Mouse (Mus musculus) gastrocnemius, adult 2 months (tissue): Measurements from ENCODE around the gene Fam136a. TPM values are rescaled to one million over a fixed set of nuclear protein-coding genes. Genes with fewer than 3 reads are reported as not detected.
A peak's percentile ranks its signal among the peaks of the same experiment; 100 is the strongest.
"Not testable (repeated sequence)": the region's sequence is repeated elsewhere in the genome, so short reads cannot be mapped to it uniquely, and the experiment has no call there.

Experiments used
- DNase-seq: peaks from one replicate; pipeline ENCODE4 v3.0.0; 2022
- H3K27ac ChIP-seq: fragments of 200-600 bp; 2 replicates; pipeline ENCODE4 v1.8.1; 2022; ENCODE audit warnings: mild to moderate bottlenecking
- H3K4me3 ChIP-seq: fragments of 200-600 bp; 2 replicates; pipeline ENCODE4 v1.8.1; 2022; ENCODE audit warnings: mild to moderate bottlenecking, moderate library complexity
- CTCF ChIP-seq: fragments of 200-600 bp; IDR thresholded peaks from 2 replicates; pipeline ENCODE4 v1.8.1; 2022; ENCODE audit warnings: antibody characterized with exemption, mild to moderate bottlenecking, moderate library complexity
- intact Hi-C: fragments of 180-260 bp; cut with DNase I; formaldehyde crosslinking; loops from one replicate; pipeline ENCODE4 v1.15.1; 2025
- total RNA-seq, 2 experiments: library from RNA; stranded (reverse); gene quantifications; 2 replicates each; pipeline ENCODE4 v1.2.3; 2021

Fam136a gene
- total RNA-seq, 2 experiments from 2014 or later: 11.7 to 17.6 TPM

- TF ChIP-seq CTCF: no peak
- intact Hi-C loops: no loop called here
- peak; percentile 22 for DNase-seq
Observed at GRCm38 (mm10) chr6:86370764-86371339, 5.4 kb downstream of the Fam136a start, which contains the start of gene Snrpg. Gene Snrpg, plus strand, starts transcription at chr6:86371304.

GRCm38 (mm10) chr6:86371340-86371911 is 6.0 kb downstream of the Fam136a start:
- H3K27ac ChIP-seq: peak overlapping the region; percentile 94
- DNase-seq: peak; percentile 97
- TF ChIP-seq CTCF: no peak
- H3K4me3 ChIP-seq: peak overlapping the region; percentile 80
- intact Hi-C loops: no loop called here

More at GRCm38 (mm10) chr6:86370764-86371339, 5.4 kb downstream of the Fam136a start, which contains the start of gene Snrpg:
- peak within 1 kb of the TSS; percentile 80 for H3K4me3 ChIP-seq
- peak within 1 kb of the TSS; percentile 94 for H3K27ac ChIP-seq

DNA sequence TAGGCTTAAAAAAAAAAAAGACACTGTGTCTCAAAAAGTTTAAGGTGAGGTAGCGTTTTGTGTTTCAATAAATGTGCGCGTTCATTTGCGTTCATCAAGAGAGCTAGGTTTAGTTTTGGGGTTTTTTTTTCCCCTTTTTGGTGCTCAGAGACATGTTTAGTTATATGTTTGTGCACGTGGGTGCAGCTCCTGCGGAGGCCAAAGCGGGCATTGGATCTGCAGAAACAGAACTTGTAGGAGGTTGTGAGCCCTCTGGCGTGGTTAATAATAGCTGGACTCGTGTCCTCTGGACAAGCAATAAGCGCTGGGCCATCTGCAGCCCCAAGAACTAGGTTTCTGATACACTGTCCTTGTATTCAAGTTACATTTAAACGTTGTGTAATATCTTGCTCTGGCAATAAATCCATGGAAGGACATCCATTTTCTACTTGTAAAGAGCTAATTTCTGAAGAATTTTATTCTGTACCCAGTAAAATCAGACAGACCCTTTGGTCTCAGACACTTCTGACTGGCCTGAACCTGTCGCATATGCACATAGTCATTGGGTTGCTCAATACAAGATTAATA is 6.6 kb downstream of the Fam136a start:
- TF ChIP-seq CTCF: no peak
- H3K27ac ChIP-seq: peak overlapping the region; percentile 94
- no peak for DNase-seq
- intact Hi-C loops: no loop called here
- peak overlapping the region; percentile 80 for H3K4me3 ChIP-seq

- intact Hi-C loops: no loop called here
- no peak overlapping the region for H3K27ac ChIP-seq
- TF ChIP-seq CTCF: no peak
- no peak overlapping the region for H3K4me3 ChIP-seq
- DNase-seq: no peak
Observed at GRCm38 (mm10) chr6:86373556-86373955, 8.1 kb downstream of the Fam136a start.

- no peak overlapping the region for H3K27ac ChIP-seq
- intact Hi-C loops: no loop called here
- no peak overlapping the region for H3K4me3 ChIP-seq
- no peak for DNase-seq
- TF ChIP-seq CTCF: no peak
Observed at GRCm38 (mm10) chr6:86378341-86378740, 12.9 kb downstream of the Fam136a start.

- H3K4me3 ChIP-seq, DNase-seq, intact Hi-C loops, H3K27ac ChIP-seq: not testable (repeated sequence)
Observed at GRCm38 (mm10) chr6:86380112-86380511, 14.7 kb downstream of the Fam136a start.

DNA sequence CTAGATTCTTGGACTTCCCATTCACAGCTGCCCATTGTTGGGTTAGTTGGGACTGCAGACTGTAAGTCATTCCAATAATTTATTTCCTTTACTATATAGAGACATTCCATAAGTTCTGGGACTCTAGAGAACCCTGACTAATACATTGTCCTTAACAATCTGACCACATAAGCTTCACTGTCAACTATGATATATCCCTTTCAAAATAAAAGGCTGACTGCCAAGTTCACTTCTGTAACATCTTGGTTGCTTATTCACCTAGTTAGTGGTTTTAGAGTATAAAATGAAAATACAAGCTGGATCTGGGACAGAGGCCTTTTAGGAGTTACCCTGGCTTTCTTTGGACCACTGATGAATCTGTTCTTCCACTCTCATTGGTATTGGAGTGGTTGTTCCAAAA is 17.1 kb downstream of the Fam136a start:
- Histone ChIP-seq H3K4me3 (no peak overlapping the region), H3K27ac (no peak overlapping the region)
- intact Hi-C loops: no loop called here
- TF ChIP-seq CTCF: no peak
- DNase-seq: no peak

- intact Hi-C loops: no loop called here
- no peak overlapping the region for H3K4me3 ChIP-seq
- H3K27ac ChIP-seq: no peak overlapping the region
- DNase-seq: no peak
- TF ChIP-seq CTCF: no peak
Observed at GRCm38 (mm10) chr6:86383370-86383769, 17.9 kb downstream of the Fam136a start.

DNA sequence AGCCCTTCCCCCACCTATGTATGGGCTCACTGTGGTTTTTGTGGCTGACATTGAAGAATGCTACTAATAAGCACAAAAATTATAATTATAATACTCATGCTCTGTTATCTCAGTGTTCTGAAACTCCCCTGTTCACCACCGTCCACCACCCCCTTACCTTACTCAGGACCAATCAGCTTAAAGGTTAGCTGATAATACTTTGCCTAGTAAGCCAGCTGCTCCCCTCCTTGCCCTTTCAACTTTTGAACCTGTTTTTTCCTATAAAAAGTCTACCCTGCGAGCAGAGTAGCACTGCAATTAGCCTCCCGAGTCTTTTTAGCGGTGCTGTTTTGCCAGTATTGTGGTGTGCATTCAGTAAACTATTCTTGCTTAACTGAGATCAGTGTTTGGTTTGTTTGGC is 19.2 kb downstream of the Fam136a start:
- Histone ChIP-seq H3K4me3 (no peak overlapping the region), H3K27ac (no peak overlapping the region)
- DNase-seq: no peak
- no peak for TF ChIP-seq CTCF
- intact Hi-C loops: no loop called here

DNA sequence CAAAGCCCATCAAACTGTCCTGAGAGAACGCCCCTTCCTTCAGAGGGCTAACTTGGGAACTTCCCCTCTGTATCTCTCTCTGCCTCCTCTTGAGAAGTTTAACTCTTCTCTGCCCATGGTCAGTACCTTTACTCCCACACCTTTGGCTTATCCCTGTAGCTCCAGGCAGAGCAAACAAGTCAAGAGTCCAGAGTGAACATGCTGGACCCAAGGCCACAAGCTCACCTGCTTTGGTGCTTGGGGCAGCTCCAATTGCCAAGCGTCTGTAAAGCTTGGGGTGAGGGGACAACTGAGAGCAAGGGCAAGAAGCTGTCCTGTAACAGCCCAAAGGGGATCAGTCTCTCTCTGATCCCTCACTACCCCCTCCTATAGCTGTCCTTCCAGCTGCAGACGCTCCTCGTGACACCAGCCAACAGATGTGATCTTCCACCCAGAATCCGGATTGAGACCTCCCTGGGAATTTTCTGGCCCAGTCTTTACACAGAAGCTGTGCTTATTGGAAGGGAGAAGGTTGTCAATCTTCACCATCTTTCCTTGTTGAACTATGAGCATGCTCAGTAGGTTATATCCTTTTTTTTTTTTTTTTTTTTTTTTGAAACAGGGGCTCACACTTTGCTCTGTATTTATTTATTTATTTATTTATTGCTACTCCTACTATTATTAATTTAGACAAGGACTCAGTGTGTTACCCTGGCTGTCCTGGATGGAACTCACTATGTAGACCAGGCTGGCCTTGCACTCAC is 20.1 kb downstream of the Fam136a start:
- no peak for TF ChIP-seq CTCF
- H3K27ac ChIP-seq: no peak overlapping the region
- intact Hi-C loops: no loop called here
- DNase-seq: no peak
- no peak overlapping the region for H3K4me3 ChIP-seq

GRCm38 (mm10) chr6:86387313-86387712 is 21.9 kb downstream of the Fam136a start:
- TF ChIP-seq CTCF: no peak
- Histone ChIP-seq H3K4me3 (no peak overlapping the region), H3K27ac (no peak overlapping the region)
- intact Hi-C loops: no loop called here
- no peak for DNase-seq

DNA sequence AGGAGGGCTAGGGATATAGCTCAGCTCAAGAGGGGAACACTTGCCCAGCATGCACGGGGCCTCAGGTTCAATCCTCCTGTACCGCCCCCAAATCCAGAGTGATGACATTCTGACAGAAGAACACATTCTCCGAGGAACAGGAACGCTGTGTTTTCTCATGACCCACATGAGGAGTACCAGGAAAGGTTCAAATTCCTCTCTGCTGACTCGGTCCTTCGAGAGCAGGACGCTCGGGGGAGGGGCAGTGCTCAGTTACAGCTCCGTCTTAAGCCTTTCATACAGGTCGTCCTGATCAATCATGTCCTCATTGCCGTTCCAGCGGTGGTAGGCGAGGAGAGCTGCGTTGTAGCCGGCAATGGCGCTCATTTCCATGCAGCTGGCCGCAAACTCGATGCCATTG is 23.0 kb downstream of the Fam136a start:
- intact Hi-C loops: no loop called here

DNA sequence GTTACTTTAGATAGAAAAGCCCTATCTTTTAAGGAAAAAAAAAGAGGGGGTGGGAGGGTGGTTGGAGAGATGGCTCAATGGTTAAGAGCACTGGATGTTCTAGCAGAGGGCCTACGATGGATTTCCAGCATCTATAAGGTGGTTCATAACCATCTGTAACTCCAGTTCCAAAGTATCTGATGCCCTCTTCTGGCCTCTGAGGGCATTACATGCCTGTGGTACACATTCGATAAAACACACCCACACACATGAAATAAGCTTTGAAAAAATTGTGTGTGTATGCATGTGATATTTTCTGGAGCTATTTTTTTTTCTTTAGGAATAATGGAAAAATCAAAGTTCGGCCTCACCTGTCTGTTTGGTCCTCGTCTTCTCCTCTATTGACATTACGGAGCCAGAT is 25.9 kb downstream of the Fam136a start:
- TF ChIP-seq CTCF: peak; percentile 44
- intact Hi-C loops: no loop called here
- DNase-seq: no peak
- Histone ChIP-seq H3K4me3 (no peak overlapping the region), H3K27ac (no peak overlapping the region)

More for the DNA sequence above, 23.0 kb downstream of the Fam136a start:
- H3K4me3 ChIP-seq: no peak overlapping the region
- no peak for DNase-seq
- no peak for TF ChIP-seq CTCF
- no peak overlapping the region for H3K27ac ChIP-seq
